Mouse (Mus musculus): ENCODE measurements around the gene Tspan13. TPM values are rescaled to one million over a fixed set of nuclear protein-coding genes. Genes with fewer than 3 reads are reported as not detected.

Tspan13 gene
- polyA plus RNA-seq, 1 experiment from 2014 or later, result 108 TPM

DNA sequence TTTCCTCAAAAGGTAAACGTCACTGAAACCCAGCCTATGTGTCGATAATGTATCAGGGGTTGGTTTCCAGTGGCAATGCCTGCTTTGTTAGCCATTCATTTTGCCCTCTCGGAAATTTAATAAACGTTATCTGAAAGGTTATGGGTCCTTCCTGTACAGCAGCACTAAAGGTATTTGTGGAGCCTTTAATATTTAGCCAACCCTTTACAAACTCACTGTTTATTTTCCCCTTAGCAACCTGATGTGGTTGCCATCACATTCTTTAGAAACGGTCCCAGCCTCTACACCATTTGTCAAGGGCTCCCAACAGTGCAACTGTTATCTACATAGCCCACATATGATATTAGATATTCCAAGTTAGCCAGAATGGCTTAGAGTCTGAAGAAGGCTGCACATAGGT, 62.7 kb downstream of the Tspan13 start:
- Histone ChIP-seq H3K4me1 (ENCODE audit: insufficient read depth) (no peaks in the 10 kb centered on the region), H3K9ac (no peak overlapping the region), H3K27ac (ENCODE audit: low read depth) (no peak overlapping the region), H3K9me3 (ENCODE audit: low read depth, low read length) (no peaks in the 10 kb centered on the region), H3K36me3 (ENCODE audit: insufficient read depth) (no peaks in the 10 kb centered on the region), H3K4me2 (no peak overlapping the region), H3K27me3 (ENCODE audit: insufficient read depth, low read length) (no peaks in the 10 kb centered on the region), H3K4me3 (ENCODE audit: low read depth, low read length) (no peak overlapping the region)
- ATAC-seq (ENCODE audit: insufficient read depth), result no peak
- no peak for DNase-seq
- WGBS, result 57% methylated on average over 5 of the region's 5 CpGs
- TF ChIP-seq CTCF (IDR thresholded peaks at IDR 0.05; ENCODE audit: low read depth), result no peak

DNA sequence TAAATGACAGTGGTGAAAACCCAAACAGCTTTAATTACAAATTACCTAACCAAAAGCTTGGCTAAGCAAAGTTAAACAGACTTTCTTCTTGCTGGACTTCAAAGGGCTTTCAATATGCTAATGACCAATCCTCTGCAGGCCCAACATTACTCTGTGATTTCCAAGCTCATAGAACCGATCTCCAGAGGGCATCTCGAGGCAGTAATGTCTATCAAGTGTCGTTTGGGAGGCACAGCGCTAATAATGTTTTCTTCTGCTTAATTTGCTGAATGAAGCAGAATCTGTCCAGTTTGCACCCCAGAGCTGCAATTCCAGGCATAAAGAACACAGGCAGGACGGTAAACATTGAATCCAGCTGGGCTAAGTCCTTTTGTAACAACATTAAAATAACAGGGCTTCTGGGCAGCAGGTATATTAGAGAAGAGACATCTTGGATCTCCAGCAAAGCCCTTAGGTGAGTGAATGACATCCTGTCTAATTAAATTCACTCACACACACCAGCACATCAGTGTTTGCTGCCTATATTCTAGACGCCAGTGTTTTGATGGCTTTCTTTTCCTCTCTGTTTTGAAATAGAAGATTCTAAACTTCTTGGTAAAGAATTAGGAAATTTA, 64.6 kb downstream of the Tspan13 start:
- no peaks in the 10 kb centered on the region for H3K27me3 ChIP-seq (ENCODE audit: insufficient read depth, low read length)
- no peaks in the 10 kb centered on the region for H3K9me3 ChIP-seq (ENCODE audit: low read depth, low read length)
- no peaks in the 10 kb centered on the region for H3K36me3 ChIP-seq (ENCODE audit: insufficient read depth)
- H3K27ac ChIP-seq (ENCODE audit: low read depth), result no peak overlapping the region
- H3K4me3 ChIP-seq (ENCODE audit: low read depth, low read length), result no peak overlapping the region
- ATAC-seq (ENCODE audit: insufficient read depth) (no peak), DNase-seq (no peak)
- 44% methylated on average over 6 of the region's 6 CpGs for WGBS
- no peak overlapping the region for H3K9ac ChIP-seq
- no peaks in the 10 kb centered on the region for H3K4me1 ChIP-seq (ENCODE audit: insufficient read depth)
- no peak overlapping the region for H3K4me2 ChIP-seq
- TF ChIP-seq CTCF (IDR thresholded peaks at IDR 0.05; ENCODE audit: low read depth), result no peak

DNA sequence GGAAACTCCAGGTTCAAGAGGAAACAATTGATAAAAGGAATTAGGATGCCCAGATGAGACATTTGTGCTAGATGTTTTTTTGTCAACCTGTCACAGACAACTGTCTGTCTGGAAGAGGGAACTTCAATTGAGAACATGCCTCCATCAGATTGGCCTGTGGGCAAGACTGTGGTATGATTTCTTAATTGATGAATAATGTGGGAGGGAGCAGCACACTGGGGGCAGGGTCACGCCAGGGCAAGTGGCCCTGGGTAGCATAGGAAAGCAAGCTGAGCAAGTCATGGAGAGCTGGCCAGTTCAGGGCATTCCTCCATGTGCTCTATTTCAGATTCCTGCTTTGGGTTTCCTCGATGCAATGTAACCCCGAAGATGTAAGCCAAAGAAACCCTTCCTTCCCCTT, 66.4 kb downstream of the Tspan13 start:
- no peak overlapping the region for H3K9ac ChIP-seq
- no peak for DNase-seq
- 69% methylated on average over 3 of the region's 3 CpGs for WGBS
- no peak overlapping the region for H3K27ac ChIP-seq (ENCODE audit: low read depth)
- no peak overlapping the region for H3K4me2 ChIP-seq
- no peaks in the 10 kb centered on the region for H3K36me3 ChIP-seq (ENCODE audit: insufficient read depth)
- no peaks in the 10 kb centered on the region for H3K4me1 ChIP-seq (ENCODE audit: insufficient read depth)
- no peak for TF ChIP-seq CTCF (IDR thresholded peaks at IDR 0.05; ENCODE audit: low read depth)
- no peak for ATAC-seq (ENCODE audit: insufficient read depth)
- no peaks in the 10 kb centered on the region for H3K9me3 ChIP-seq (ENCODE audit: low read depth, low read length)
- H3K4me3 ChIP-seq (ENCODE audit: low read depth, low read length), result no peak overlapping the region
- no peaks in the 10 kb centered on the region for H3K27me3 ChIP-seq (ENCODE audit: insufficient read depth, low read length)

DNA sequence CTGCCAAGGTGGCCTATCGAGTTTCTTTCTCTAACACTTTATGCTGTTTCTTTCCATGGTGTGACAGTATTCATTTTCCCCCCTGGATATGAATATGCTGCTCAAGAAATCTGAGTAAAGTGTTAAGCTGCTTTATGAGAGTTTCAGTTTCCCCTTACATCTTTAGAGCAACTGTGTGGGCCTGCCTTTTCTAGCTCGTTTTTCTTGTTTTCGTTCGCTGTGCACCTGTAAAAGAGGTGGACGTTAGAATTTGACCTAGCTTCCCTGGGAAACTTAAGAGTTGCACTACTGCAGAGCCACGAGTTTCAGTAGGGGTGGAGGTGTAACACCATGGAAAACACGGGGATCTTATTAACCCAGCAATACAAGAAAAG, 75.5 kb downstream of the Tspan13 start:
- Histone ChIP-seq H3K4me1 (ENCODE audit: insufficient read depth) (no peaks in the 10 kb centered on the region), H3K36me3 (ENCODE audit: insufficient read depth) (no peaks in the 10 kb centered on the region), H3K27me3 (ENCODE audit: insufficient read depth, low read length) (no peaks in the 10 kb centered on the region), H3K9ac (no peak overlapping the region), H3K9me3 (ENCODE audit: low read depth, low read length) (no peaks in the 10 kb centered on the region), H3K4me3 (ENCODE audit: low read depth, low read length) (no peak overlapping the region), H3K27ac (ENCODE audit: low read depth) (no peak overlapping the region), H3K4me2 (no peak overlapping the region)
- ATAC-seq (ENCODE audit: insufficient read depth) (no peak), DNase-seq (no peak)
- no peak for TF ChIP-seq CTCF (IDR thresholded peaks at IDR 0.05; ENCODE audit: low read depth)
- 62% methylated on average over 7 of the region's 7 CpGs for WGBS

DNA sequence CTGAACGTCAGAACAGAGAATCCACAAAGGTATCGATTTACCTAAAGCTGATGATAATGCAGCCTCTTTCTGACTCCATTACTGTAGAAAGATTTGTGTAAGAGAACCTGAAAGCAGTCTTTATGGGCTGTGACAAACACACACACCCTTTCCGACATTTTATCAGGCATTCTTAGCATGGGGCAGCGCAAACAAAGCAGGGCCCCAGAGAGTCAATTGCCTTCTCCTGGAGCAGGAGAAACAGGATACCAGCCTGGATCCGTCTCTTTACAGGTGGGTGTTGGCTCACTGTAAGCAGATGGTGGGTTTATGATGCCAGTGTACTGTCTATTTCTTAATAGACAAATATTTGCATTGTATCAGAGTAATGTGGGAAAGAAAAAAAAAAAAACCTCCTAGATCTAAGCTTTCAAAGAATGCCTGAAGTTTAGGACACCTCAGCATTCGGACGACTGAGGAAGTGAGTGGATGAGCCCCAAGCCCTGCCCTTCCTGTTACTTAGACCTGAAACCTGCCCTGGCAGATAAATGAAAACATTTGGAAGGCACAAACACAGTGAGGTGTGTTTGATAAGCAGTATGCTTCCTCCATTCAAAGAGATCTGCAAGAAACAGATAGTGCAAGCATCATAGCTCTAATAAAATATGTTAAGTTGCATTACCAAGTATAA, 76.1 kb downstream of the Tspan13 start:
- ATAC-seq (ENCODE audit: insufficient read depth) (no peak), DNase-seq (no peak)
- no peak overlapping the region for H3K27ac ChIP-seq (ENCODE audit: low read depth)
- H3K9me3 ChIP-seq (ENCODE audit: low read depth, low read length), result no peaks in the 10 kb centered on the region
- no peak for TF ChIP-seq CTCF (IDR thresholded peaks at IDR 0.05; ENCODE audit: low read depth)
- no peaks in the 10 kb centered on the region for H3K4me1 ChIP-seq (ENCODE audit: insufficient read depth)
- H3K4me2 ChIP-seq, result no peak overlapping the region
- no peaks in the 10 kb centered on the region for H3K36me3 ChIP-seq (ENCODE audit: insufficient read depth)
- H3K27me3 ChIP-seq (ENCODE audit: insufficient read depth, low read length), result no peaks in the 10 kb centered on the region
- no peak overlapping the region for H3K9ac ChIP-seq
- H3K4me3 ChIP-seq (ENCODE audit: low read depth, low read length), result no peak overlapping the region
- 43% methylated on average over 7 of the region's 7 CpGs for WGBS

Other genes starting within 250 kb of the Tspan13 start
- not detected in 2 replicates for gene Agr3, start 116.9 kb downstream of the Tspan13 start, polyA plus RNA-seq (2014; fragmentation: Nextera tagmentation; extraction: Ambion mirVana)
- 0.41 and 0.50 TPM in 2 replicates for gene Agr2, start 49.6 kb downstream of the Tspan13 start, polyA plus RNA-seq (2014; fragmentation: Nextera tagmentation; extraction: Ambion mirVana)
- gene Ankmy2, start 114.6 kb upstream of the Tspan13 start, polyA plus RNA-seq (2014; fragmentation: Nextera tagmentation; extraction: Ambion mirVana), result 39.8 and 42.6 TPM in 2 replicates
- 228 and 236 TPM in 2 replicates for gene Bzw2, start 115.6 kb upstream of the Tspan13 start, polyA plus RNA-seq (2014; fragmentation: Nextera tagmentation; extraction: Ambion mirVana)
- not detected in 2 replicates for gene Lrrc72, start 210.9 kb upstream of the Tspan13 start, polyA plus RNA-seq (2014; fragmentation: Nextera tagmentation; extraction: Ambion mirVana)

Data from lung, embryonic 14.5 days (tissue).